Mouse (Mus musculus): ENCODE measurements around the gene Skiv2l. TPM values are rescaled to one million over a fixed set of nuclear protein-coding genes. Genes with fewer than 3 reads are reported as not detected.

The Skiv2l gene
- total and polyA plus RNA-seq, 3 experiments = 34.9 to 47.0 TPM; not detected in 1

GRCm38 (mm10) chr17:34891377-34891776, 41.4 kb upstream of the Skiv2l start:
- H3K27ac ChIP-seq (ENCODE audit: control insufficient read depth, low read depth, low read length) = no peak overlapping the region
- peak; percentile 53 for DNase-seq (ENCODE audit: low read depth, low spot score)
- peaks cover 8% of the 10 kb centered on the region for H3K79me2 ChIP-seq (ENCODE audit: control insufficient read depth, insufficient read depth, low read length, poor library complexity)
- no peak for TF ChIP-seq USF2 (IDR thresholded peaks at IDR 0.05; ENCODE audit: borderline replicate concordance in 1 of 2, insufficient read depth in 1 of 2, low read depth in 1 of 2, low read length in 2 of 2)
- TF ChIP-seq TBP (IDR thresholded peaks at IDR 0.05; ENCODE audit: low read depth, low read length) = no peak
- TF ChIP-seq SMC3 (IDR thresholded peaks at IDR 0.05; ENCODE audit: low read depth, low read length) = peak; percentile 27; the same call in 1 of the 2 replicates
- no peak for TF ChIP-seq MYB (IDR thresholded peaks at IDR 0.05; ENCODE audit: low read depth, low read length)
- TF ChIP-seq RAD21 (IDR thresholded peaks at IDR 0.05; ENCODE audit: low read depth, low read length) = peak; percentile 32
- no peak for TF ChIP-seq E2F4 (IDR thresholded peaks at IDR 0.05; ENCODE audit: borderline replicate concordance, low read depth, low read length)
- no peak for TF ChIP-seq POLR2AphosphoS2 (IDR thresholded peaks at IDR 0.05; ENCODE audit: low read length)
- no peak for TF ChIP-seq EP300 (IDR thresholded peaks at IDR 0.05; ENCODE audit: low read depth in 1 of 2, low read length in 2 of 2)
- no peak for TF ChIP-seq ETS1 (IDR thresholded peaks at IDR 0.05; ENCODE audit: low read depth, low read length)
- TF ChIP-seq POLR2AphosphoS5 (IDR thresholded peaks at IDR 0.05; ENCODE audit: borderline replicate concordance, low read depth, low read length) = no peak
- TF ChIP-seq ZMIZ1 (IDR thresholded peaks at IDR 0.05; ENCODE audit: low read depth, low read length) = no peak
- TF ChIP-seq SIN3A (IDR thresholded peaks at IDR 0.05; ENCODE audit: low read length) = no peak
- TF ChIP-seq ZNF384 (IDR thresholded peaks at IDR 0.05; ENCODE audit: low read depth, low read length) = no peak
- TF ChIP-seq TAL1 (IDR thresholded peaks at IDR 0.05; ENCODE audit: low read length) = no peak
- no peak for TF ChIP-seq CHD2 (IDR thresholded peaks at IDR 0.05; ENCODE audit: low read length)
- peak; percentile 36 to 58 (median 42) for TF ChIP-seq CTCF (IDR thresholded peaks at IDR 0.05 in 2 of 3, conservative IDR thresholded peaks at IDR 0.05 in 1 of 3; ENCODE audit: control insufficient read depth in 1 of 3, insufficient read depth in 1 of 3, low read depth in 2 of 3, low read length in 3 of 3, poor library complexity in 1 of 3, severe bottlenecking in 1 of 3)
- no peaks in the 10 kb centered on the region for H3K27me3 ChIP-seq (ENCODE audit: control insufficient read depth in 1 of 2, insufficient read depth in 2 of 2, low read length in 2 of 2)
- no peak overlapping the region for H3K4me3 ChIP-seq (ENCODE audit: control insufficient read depth in 1 of 2, insufficient read depth in 1 of 2, low read depth in 2 of 2, low read length in 2 of 2)
- H3K4me1 ChIP-seq (ENCODE audit: control insufficient read depth in 1 of 2, insufficient read depth in 2 of 2, low read length in 2 of 2) = peaks cover 0 to 9% of the 10 kb centered on the region in 2 experiments; a peak in 2 of 4 replicates
- no peak overlapping the region for H3K9ac ChIP-seq (ENCODE audit: control insufficient read depth, low read depth, low read length, poor library complexity, severe bottlenecking)
- H3K9me3 ChIP-seq (replicated peaks; ENCODE audit: insufficient read depth, low read length) = no peaks in the 10 kb centered on the region
- peaks cover 0 to 5% of the 10 kb centered on the region in 2 experiments; a peak in 2 of 4 replicates for H3K36me3 ChIP-seq (ENCODE audit: control insufficient read depth in 1 of 2, insufficient read depth in 2 of 2, low read length in 2 of 2)

- no peak overlapping the region for H3K9ac ChIP-seq (ENCODE audit: control insufficient read depth, low read depth, low read length, poor library complexity, severe bottlenecking)
- H3K4me1 ChIP-seq (ENCODE audit: control insufficient read depth in 1 of 2, insufficient read depth in 2 of 2, low read length in 2 of 2) = peaks cover 0 to 6% of the 10 kb centered on the region in 2 experiments; a peak in 2 of 4 replicates
- H3K4me3 ChIP-seq (ENCODE audit: control insufficient read depth in 1 of 2, insufficient read depth in 1 of 2, low read depth in 2 of 2, low read length in 2 of 2) = no peak overlapping the region
- H3K27me3 ChIP-seq (ENCODE audit: control insufficient read depth in 1 of 2, insufficient read depth in 2 of 2, low read length in 2 of 2) = no peaks in the 10 kb centered on the region
- H3K27ac ChIP-seq (ENCODE audit: control insufficient read depth, low read depth, low read length) = no peak overlapping the region
- DNase-seq (ENCODE audit: low read depth, low spot score) = no peak
- H3K79me2 ChIP-seq (ENCODE audit: control insufficient read depth, insufficient read depth, low read length, poor library complexity) = peaks cover 8% of the 10 kb centered on the region
- H3K9me3 ChIP-seq (replicated peaks; ENCODE audit: insufficient read depth, low read length) = no peaks in the 10 kb centered on the region
- TF ChIP-seq ZNF384 (IDR thresholded peaks at IDR 0.05; ENCODE audit: low read depth, low read length) (no peak), POLR2AphosphoS2 (IDR thresholded peaks at IDR 0.05; ENCODE audit: low read length) (no peak), CTCF (IDR thresholded peaks at IDR 0.05 in 2 of 3, conservative IDR thresholded peaks at IDR 0.05 in 1 of 3; ENCODE audit: control insufficient read depth in 1 of 3, insufficient read depth in 1 of 3, low read depth in 2 of 3, low read length in 3 of 3, poor library complexity in 1 of 3, severe bottlenecking in 1 of 3) (no peak), MXI1 (IDR thresholded peaks at IDR 0.05; ENCODE audit: low read depth, low read length) (no peak), UBTF (IDR thresholded peaks at IDR 0.05; ENCODE audit: borderline replicate concordance, insufficient read depth, low read depth, low read length) (no peak), MAZ (IDR thresholded peaks at IDR 0.05; ENCODE audit: low read depth, low read length) (no peak)
- H3K36me3 ChIP-seq (ENCODE audit: control insufficient read depth in 1 of 2, insufficient read depth in 2 of 2, low read length in 2 of 2) = peaks cover 0 to 2% of the 10 kb centered on the region in 2 experiments; a peak in 1 of 4 replicates
These were observed 40.2 kb upstream of the Skiv2l start for GRCm38 (mm10) chr17:34890074-34890743.
